Mouse (Mus musculus): ENCODE measurements at regions not wholly inside any gene's neighbourhood (a gene's known extent, or its start where the extent isn't known, plus 50 kb on each side); places are given as distances from the start of the nearest gene placed in this dataset.

DNA sequence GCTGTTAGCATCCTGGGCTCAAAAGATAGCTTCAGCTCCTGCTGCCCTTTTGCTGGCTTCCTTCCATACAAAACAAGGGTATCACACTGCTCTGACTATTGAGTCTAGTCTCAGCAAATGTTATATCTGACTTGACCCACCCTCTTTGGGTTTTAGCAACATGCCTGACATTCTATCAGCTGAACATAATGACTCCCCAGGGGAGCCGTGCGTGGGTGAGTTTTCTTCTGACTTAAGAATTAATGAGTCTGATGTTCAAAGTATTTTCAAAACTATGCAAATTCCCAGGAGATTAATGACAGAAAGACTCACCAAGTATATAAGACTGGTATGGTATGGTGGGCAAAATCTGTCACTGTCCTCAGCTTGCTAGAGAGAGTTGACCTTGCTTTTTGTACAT is 159.0 kb downstream of the Pmp22 start:
- DNase-seq (ENCODE audit: low spot score in 2 of 2) = no peak

DNA sequence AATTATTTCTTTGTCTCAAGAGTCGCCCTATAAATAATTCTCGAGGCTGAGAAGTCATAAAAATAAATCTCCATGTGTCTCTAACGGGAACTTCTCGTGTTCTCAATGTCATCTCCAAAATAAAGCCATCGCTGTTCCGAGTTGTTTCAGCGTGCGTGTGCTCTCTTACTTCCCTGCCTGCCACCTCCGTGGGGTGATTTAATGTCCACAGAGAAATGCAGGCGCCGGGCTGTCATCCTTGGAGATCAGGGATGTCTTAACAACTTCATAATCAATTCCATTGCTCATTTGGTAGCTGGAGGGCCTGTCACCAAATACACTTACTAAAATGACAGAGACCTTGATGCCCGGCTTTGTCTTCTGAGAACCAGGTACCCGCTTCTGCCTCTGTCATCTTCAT is 161.8 kb downstream of the Pmp22 start:
- no peak for DNase-seq (ENCODE audit: low spot score in 2 of 2)

DNA sequence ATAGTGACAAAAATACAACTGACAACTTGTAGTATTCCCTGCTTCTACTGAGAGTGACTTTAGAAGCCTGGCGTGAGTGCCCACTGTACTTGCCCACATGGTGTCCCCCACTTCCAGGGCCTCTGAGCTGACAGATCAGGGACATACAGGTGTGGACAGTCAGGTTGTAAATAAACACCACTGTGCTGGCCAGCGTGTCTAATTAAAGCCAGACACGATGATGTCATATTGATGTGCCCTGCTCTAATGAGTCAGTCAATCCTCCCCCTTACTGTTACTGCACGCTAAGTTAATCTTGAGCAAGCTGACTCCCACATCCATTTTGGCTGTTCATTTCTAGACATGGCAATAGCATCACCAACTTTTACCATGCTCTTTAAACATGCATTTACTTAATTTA is 164.7 kb downstream of the Pmp22 start:
- no peak for DNase-seq (ENCODE audit: low spot score in 2 of 2)

DNA sequence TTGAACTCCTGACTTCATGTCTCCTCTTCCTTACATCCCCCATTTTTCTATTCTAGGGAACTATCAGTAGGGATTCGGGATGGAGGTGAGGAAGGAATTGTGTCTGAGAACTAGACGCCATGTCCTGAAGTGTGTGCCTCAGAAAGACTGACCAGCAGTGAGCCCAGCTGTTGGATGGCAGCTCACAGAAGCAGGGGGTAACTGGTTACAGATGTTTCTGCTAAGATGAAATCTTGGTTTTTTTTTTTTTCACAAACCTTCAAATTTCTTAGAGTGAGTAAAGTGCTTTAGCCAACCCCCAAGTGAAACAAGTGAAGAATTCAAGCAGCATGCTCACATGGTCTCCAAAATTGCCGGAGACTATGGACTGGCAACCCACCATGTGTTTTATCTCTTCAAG is 165.7 kb downstream of the Pmp22 start:
- DNase-seq (ENCODE audit: low spot score in 2 of 2) = no peak

DNA sequence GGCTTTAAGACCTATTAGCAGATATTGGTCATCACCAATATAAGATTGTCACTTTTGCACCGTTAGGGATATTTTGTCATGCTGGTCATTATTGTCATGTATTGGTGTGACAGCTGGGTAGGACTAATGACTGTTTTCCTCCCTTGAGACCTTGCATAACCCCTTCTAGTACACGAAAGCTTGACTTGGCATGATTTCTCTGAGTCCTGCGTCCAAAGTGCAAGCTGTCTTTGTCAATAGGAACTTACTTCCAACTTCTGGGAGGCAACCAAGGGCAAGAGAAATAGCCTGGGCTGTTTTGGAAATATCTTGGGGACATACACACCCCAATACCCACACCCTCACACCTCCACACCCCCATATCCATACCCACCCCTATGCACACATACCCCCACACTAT is 167.7 kb downstream of the Pmp22 start:
- DNase-seq (ENCODE audit: low spot score in 2 of 2) = no peak

DNA sequence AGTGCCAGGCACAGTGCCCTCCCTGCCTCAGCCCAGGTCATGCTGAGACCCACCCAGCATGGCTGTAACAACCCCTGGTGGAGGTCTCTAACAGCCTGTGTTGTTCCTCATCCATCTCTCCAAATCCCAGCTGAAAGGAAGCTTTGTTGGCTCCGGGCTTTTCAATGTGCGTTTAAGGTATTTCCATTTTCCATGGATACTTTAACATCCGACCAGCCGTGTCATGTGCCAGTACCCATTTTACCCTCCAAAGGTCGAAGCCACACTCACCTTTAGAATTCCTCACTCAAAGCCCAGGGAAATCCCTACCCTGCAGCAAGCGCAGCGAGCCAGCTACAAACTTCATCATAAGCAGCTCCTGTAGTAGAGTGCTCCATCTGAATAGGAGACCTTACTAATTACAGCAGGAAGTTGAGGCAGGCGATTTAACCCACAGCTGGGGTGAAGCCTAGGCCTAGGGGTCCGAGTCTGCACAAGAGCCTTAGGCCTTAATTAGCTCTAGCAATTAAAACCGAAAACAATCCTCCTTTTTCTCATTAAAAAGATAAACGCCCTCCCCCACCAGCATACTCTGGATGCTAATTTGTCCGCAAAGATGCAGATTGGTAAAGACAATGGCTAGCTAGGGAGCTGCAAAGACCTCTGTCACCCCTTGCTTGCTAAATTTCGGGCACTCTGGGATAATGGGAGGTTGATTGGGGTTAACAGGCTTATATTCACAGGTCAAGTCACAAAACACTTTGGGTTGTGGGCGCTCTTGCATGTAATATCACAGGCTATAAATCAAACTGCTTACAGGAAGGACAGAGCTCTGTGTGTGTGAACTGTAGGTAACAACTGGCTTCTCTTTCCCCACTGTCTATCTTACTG is 171.2 kb downstream of the Pmp22 start:
- no peak for DNase-seq (ENCODE audit: low spot score in 2 of 2)

DNA sequence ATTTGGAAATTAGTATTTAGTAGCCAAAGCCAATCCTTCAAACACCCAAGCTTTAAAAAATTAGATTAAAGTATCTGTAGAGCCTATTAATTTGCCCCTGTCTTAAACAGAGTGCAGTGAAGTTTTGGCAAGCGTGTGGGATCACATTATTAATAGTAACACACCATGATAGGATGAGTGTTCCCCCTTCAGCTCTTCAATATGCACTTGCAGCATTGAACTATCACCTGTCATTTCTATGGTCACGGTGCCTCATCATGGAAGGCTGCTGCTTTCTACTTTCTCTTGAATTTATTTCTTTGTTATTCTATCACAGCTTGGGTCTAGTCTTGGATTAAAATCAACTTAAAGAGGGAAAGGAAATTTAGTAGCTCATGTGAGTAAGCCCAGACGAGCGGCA is 196.4 kb downstream of the Pmp22 start:
- no peak for DNase-seq (ENCODE audit: low spot score in 2 of 2)

DNA sequence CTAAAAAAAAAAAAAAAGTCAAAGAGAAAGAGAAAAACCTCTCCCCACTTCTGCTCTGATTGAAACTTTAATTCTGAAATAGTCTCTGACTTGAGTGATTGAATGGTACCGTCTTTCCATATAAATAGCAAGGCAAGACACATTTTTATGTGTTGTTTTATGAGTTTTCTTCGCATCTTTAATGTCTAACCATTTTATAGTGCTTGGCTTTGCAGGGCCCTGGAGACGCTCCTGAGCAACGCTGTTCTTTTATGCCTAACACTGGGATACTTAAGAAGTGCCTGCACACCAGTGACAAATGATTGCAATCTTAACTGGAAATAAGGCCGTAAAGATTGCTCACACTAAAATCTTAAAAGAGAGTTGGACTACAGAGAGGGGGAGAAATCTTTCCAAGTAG is 198.1 kb downstream of the Pmp22 start:
- no peak for DNase-seq (ENCODE audit: low spot score in 2 of 2)

DNA sequence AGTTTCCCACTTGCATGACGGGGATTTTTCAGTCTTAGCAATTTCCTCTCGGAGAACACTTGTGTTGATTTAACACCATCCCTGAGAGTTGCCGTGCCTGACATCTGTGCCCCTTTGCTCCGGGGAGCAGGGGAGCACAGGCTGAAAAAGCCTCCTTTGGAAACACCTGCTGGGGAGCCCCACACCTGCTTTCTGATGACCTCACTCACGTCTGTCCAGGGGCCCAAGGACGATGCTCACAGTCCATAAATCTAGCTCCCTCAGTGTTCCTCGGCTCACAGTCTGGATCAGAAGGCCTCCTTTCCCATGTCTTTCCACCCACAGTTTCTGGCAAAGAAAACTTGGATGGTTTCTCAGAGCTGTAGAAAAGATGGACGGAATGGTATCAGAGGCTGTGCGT is 208.7 kb downstream of the Pmp22 start:
- no peak for DNase-seq (ENCODE audit: low spot score in 2 of 2)

DNA sequence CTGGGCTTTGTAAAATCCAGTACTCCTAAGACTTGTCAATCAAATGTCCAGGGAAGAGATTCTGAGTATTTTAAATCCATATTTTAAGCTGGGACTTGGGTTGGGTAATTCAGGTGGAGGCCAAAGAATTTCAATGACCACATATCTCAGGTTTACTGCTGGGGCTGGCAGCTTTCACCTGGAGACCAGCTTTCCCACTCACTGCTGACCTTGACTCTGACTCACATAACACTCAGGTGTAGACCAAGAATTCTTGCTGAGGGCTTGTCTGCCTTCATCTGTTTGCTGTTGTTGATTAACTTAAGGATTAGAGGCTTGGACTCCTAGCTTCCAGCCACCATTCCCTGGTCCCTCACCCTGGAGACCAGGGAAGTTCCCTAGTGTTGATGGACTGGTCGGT is 209.5 kb downstream of the Pmp22 start:
- no peak for DNase-seq (ENCODE audit: low spot score in 2 of 2)

DNA sequence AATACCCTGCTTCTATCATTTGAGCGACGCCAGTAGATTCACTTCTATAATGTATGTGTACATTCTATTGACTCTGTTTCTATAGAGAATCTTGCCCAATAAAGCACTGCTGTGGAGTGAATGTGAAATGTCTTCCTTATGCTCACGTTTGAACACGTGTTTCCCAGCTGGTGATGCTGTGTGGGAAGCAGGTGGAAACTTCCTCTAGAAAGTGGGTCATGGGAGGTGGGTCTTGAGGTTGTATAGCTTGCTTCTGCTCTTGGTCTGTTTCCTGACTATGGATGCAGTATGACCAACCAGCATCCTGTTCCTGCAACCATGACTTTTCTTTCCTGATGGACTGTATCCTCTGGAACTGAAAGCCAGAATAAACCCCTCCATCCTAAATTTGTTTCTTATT is 216.9 kb downstream of the Pmp22 start:
- DNase-seq (ENCODE audit: low spot score in 2 of 2) = no peak

DNA sequence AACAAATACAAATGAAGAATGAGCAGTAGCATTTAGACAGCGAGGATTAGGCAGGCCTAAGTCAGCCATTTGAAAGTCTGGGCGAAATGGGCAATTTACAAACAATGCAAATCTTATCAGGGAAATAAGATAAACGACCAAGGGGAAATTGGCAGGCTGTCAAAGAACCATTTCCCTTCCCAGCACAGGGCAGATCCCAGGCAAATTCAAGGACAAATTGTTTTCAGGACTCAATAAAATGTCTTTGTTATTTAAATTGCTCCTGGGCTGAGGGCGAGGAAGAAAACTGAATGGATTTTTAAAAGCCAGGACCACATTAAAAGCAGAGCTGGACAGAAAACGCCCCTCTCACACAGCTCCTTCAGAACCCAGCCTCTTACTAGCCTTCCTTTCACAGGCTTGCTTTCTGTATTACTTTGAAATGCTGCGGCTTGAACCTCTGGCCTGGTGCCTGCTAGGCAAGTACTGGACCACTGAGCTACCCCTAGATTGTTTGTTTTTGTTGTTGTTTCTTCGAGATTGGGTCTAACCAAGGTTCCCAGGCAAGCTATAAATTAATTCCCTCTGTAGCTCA is 221.4 kb downstream of the Pmp22 start:
- no peak for DNase-seq (ENCODE audit: low spot score in 2 of 2)

DNA sequence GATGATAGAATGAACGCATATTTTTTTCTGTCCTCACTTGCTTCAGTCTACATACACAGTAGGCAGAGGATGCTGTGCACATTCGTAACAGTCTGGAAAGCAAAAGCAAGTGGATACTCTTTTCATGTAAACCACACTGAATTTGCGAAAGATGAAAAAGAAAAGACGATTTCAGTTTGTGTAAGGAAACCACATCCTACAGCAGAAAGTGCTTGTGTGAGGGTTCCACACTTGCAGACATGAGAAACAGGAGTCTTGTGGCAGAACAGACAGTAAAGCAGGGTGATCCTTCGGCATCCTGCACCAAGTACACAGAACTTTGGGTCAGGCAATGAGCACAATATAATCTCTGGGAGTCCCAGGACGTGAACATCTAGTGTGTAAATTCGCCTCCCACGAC is 223.2 kb downstream of the Pmp22 start:
- DNase-seq (ENCODE audit: low spot score in 2 of 2) = no peak

DNA sequence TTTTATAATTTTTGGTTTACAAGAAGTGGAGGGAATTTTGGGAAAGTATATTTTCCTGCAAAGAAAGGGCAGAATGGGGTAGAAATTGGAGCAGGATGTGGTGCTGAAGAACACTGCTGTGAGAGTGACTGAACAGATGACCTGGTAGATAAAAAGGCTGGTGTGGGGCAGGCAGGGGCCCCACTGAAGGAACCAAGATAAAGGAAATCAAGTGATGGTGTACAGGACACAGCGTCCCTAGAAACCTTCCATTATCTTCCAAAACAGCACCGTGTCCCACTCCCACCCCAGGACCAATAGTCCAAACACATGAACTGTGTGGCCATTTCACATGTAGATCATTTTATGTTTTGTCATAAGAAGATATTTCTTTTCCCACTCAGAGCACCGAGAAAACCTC is 224.2 kb downstream of the Pmp22 start:
- DNase-seq (ENCODE audit: low spot score in 2 of 2) = no peak

DNA sequence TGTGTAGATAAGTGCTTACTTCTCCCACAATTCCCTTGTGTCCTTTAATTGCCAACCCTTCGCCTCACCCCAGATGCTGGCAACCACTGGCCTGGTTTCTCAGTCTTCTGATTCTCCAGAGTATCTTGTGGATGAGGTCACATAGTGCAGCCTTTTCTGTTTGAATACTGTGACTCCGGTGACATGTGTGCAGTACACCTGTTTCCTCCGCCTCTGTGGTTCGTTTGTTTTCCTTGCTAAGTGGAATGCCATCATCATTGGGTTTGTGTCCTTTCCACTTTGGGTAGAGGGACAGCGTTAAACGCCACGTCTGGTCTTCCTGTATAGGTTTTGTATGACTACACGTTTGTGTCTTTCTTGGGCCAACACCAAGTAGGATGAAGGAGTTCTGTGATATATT is 224.9 kb downstream of the Pmp22 start:
- no peak for DNase-seq (ENCODE audit: low spot score in 2 of 2)

DNA sequence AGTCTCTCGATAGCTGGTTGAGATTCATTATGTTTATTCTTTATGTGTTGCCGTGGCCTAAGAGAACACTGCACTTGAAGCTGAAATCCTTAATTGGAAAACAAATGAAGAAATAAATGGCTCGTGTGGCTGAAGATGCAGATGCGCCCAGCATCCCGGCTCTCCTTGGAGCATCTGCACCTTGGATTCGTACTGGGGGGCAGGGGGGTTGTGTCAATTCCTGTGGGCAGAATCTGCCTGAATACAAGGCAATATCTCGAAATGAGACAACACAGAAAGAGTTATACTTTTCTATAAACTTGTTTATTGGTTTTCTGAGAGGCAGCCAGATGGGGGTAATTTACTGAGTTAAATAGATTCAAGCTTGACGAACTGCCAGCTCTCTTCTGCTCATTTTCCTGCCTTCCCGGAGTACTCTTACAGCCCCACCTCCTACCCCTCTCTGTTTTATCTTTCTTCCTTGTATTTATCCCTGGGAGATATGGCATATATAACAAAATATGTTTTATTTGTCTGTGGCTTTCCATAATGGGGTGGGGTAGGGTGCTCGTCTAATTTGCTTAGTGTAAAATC is 229.1 kb downstream of the Pmp22 start:
- DNase-seq (ENCODE audit: low spot score in 2 of 2) = no peak

DNA sequence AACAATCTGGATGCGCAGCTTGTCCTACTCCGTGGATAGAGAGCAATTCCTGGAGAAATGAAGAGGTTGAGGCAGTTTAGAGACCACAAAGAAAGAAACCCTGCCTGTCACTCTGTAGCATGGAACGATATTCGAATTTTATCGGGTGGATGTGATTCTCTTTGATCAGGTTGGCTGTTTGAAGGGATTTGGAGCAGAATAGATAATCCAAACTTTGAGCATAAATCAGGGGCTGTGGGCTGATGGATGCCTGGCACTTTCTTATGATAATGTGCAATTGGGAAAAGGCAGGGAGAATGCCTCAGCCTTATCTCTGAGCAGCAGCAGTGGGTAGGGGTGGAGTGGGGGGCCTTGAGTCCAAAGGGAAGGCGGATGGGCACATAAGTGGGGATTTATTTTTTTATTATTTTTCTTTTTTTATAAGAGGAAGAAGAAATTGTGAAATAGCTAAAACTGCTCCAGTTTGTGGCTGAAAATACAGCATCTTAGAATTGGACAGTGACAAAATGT is 239.0 kb downstream of the Pmp22 start:
- DNase-seq (ENCODE audit: low spot score in 2 of 2) = no peak

DNA sequence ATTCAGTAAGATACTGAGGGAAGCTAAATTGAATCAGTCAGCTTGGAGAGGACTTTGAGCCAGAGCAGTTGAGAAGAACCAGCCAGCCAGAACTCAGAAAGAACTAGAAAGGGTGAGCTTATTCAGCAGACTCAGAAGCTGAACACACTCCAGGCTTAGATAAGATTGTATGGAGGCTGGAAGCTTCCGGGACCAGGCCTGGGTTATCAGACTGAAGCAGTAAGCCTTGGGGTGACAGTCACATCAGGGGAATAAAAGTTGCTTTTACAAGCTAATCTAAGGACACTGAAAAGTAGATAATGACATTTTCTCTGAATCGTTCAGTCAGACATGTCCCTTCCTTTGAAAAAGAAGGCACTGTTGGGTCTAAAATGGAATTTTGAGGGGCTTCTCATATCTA is 240.7 kb downstream of the Pmp22 start:
- no peak for DNase-seq (ENCODE audit: low spot score in 2 of 2)

DNA sequence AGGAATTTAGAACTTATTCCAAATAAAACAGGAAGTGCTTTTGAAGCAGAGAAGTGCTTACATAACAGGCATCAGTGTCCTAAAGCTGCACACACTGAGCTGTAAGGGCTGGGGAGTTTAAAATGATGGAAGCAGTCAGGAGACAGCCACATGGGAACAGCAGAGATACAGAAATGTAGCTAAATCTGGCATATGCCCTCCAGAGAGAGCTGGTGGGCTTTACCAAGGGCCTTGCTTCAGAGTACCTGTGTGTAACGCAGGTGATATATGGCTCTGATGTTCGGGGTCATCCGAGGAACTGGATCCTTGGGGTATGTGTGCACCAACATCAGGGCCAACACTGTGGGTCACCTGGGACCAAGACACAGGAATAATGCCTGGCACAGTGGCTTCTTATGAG is 247.5 kb downstream of the Pmp22 start:
- DNase-seq (ENCODE audit: low spot score in 2 of 2) = no peak

DNA sequence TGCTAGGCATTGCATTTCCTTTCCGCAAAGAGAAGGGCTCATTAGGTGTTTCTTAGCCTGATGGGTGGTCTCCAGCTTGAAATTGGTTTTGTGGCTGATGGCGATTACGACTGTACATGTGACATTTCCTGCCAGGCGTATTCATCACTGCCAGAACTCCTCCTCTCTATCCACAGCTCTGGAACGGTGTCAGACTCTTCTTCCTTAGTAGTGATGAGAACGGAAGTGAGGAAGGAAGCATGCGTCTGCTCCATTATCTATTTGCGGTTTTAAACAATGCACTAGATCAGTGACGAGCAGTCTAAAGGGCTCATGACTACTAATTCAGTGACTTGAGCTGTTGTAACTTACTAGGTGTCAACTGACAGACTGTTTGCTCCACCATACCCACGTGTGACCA is 248.2 kb downstream of the Pmp22 start:
- DNase-seq (ENCODE audit: low spot score in 2 of 2) = no peak

DNA sequence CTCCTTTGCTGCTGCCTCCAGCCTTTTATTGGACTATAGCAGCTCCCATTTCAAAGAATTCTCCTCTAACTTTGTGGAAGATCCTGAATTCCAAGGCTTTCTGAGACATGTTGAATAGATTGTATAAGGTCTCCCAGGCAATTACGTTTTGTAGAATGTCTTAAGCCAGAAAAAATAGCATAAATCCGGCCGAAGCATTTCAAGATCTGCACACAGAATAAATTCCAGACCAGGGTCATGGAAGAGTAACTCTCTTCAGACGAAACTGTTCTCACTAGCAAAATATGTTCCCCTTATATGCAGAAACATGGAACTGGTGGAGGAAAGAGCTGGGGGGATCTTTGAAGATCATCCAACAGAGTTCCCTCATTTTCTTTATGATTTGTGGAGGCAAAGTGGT is 259.5 kb downstream of the Pmp22 start:
- no peak for DNase-seq (ENCODE audit: low spot score in 2 of 2)

DNA sequence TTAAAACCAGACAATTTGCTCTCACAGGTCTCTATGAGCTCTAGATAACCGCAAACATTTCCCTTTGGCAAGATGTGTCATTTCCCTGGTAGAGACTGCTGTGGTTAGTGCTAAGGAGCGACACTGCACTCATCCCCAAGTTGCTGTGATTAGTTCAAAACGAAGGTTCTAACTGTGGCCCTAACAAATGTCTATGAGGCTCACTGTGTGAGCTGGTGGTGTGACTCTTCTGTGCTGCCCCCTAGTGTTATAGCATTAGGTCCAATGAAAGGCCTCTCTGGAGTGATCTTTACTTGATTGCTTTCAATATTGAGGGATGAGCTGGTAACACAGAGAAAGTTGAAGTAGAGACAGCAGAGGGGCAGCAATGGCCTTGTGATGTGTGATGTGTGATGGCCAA is 262.7 kb downstream of the Pmp22 start:
- DNase-seq (ENCODE audit: low spot score in 2 of 2) = no peak

DNA sequence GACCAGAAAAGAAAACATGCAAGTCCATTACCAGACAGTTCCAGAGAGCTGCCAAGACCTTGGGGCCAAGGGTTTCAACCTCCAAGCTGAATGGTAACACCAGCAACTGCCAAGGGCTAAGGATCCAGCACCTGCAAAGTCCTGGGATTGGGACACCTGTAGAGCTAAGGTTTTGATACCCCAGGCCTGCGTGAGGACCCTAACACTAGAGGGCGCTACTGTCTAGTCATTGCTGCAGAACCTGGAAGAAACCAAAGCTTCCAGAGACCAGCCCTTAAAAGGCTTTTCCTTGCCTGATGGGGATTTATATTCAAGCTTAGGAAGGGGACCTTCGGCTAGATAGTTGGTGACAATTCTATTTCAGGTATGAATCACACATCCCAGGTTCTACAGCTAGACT is 263.6 kb downstream of the Pmp22 start:
- no peak for DNase-seq (ENCODE audit: low spot score in 2 of 2)

All from frontal cortex, postnatal 14 days (tissue).